Mouse (Mus musculus) layer of hippocampus, adult 2 months (tissue): Measurements from ENCODE around the gene Plekha6. TPM values are rescaled to one million over a fixed set of nuclear protein-coding genes. Genes with fewer than 3 reads are reported as not detected.

Experiments
- DNase-seq, 2 experiments: peaks; one replicate each; pipeline ENCODE4 v3.0.0; 2022; ENCODE audit warnings: low spot score in 2 of 2
- H3K27ac ChIP-seq: fragments of 200-600 bp; 2 replicates; pipeline ENCODE4 v1.8.1; 2022
- H3K4me3 ChIP-seq: fragments of 200-600 bp; 2 replicates; pipeline ENCODE4 v1.8.1; 2022; ENCODE audit warnings: mild to moderate bottlenecking
- CTCF ChIP-seq: fragments of 200-600 bp; conservative IDR thresholded peaks from 2 replicates; pipeline ENCODE4 v1.8.1; 2022; ENCODE audit warnings: antibody characterized with exemption, mild to moderate bottlenecking, moderate library complexity
- total RNA-seq, 2 experiments: library from RNA; stranded (reverse); gene quantifications; 2 replicates each; pipeline ENCODE4 v1.2.3; 2021

Gene Plekha6
- total RNA-seq, 2 experiments from 2014 or later: 47.6 to 55.0 TPM

DNA sequence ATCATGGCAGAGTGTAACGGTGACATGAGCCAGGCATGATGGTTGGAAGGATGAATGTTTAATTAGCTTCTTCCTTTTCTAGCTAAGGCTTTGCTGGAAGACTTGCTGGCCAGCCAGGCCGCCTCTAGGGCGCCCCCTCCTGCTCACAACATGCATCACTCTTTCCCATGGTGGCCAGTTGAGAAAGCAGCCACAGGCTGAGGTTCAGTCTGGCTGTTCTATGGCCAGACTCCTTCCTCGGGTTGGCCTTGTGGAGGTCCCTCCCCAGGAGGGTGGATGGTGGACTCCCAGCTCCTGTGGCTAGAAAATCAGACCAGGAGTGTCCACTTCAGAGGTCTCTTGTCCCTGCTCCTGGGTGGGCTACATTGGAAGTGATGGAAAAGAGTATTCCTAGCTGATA, 142.8 kb downstream of the Plekha6 start:
- TF ChIP-seq CTCF: peak; percentile 82
- no peak overlapping the region for H3K4me3 ChIP-seq
- no peak overlapping the region for H3K27ac ChIP-seq
- peak; percentile 65 to 86 for DNase-seq

DNA sequence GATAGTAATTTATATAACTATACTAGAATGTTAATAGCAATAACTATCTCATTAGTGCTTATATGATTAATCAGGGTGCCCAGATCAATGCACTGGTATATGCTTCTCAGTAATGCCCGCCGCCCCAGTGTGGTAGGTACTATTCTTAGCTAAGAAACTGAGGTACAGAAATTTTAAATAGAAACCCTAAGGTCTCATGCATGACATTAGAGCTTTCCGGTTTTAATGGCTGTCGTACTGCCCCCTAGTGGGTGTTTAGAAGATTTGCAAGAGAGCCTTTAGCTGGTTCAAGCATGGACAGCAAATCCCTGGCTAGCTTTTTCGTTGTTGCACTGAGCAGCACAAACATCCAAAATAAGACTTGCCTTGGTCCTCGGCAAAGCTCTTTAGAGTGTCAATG, 143.3 kb downstream of the Plekha6 start:
- H3K4me3 ChIP-seq: no peak overlapping the region
- H3K27ac ChIP-seq: no peak overlapping the region
- TF ChIP-seq CTCF: peak; percentile 80
- peak; percentile 58 to 67 for DNase-seq

DNA sequence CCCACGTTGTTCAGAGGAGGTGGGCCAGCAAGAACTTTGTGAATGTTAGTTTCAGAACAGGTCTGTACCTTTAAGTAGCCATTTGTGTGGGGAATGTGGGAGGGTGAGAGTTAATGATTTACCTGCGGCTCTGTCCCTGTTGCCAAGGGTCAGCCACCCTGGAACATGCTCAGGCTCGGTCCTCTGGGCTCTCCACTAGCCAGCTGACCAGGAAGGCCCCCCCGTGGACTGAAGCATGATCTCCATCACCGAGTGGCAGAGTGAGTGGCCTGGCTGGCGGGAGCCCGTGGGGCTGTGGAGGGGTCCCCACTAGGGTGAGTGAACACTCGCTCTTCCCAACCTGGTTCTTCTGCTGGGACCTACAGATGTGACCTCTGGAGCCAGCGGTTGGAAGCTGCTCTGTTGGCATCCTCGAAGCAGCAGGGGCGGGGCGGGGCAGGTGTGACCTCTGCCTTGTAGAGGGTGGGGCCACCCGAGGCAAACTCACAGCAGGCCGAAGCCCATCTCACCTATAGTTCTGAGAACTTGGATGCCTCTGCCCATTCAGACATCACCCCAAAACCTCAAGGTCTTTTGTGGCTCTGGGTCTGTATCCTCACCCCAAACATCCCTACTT, 145.8 kb downstream of the Plekha6 start, which contains the start of gene Golt1a:
Gene Golt1a (plus strand): TSS at position 149 of the 616 bp plus-strand sequence.
- Histone ChIP-seq H3K4me3 (no peak within 1 kb of the TSS), H3K27ac (no peak within 1 kb of the TSS)
- no peak for TF ChIP-seq CTCF
- DNase-seq: no peak

DNA sequence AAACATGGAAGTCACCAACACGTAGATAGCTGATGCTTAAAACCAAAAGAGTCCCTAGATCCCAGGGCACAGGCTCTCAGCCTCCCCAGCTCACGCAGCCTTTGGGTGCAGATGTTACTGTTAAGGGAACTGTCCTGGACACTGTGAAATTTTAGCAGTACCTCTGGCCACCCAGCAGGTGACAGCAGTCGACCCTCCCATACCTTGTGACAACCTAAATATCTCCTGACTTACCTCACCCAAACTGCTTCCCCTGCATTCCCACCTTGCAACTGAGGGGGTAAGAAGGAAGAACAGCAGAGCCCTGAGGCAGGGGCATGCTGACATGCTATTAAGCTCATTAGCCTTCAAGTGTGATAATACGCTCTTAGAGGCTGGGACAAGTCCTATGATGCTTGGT, 147.2 kb downstream of the Plekha6 start:
- no peak for DNase-seq
- Histone ChIP-seq H3K4me3 (no peak overlapping the region), H3K27ac (no peak overlapping the region)
- TF ChIP-seq CTCF: peak; percentile 55

DNA sequence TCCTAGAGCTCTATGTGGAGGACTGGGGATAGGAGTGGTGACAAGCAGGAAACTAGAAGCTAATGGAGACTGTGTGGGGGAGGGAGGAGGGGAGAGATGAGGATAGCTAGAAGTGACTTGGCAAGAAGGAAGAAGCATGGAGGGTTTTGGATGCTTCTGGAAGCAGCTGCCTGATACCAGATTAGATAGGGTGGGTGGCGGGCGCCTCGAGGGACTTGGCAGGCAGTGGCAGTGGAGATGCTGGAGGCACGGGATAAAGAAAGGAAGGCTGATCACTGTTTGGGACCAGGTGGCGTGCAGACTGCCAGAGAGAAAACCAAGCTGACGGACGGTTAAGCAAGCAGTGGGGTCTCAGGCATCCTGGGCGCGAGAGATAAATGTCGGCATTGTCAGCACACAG, 147.9 kb downstream of the Plekha6 start:
- peak; percentile 51 to 81 for DNase-seq
- H3K27ac ChIP-seq: no peak overlapping the region
- no peak for TF ChIP-seq CTCF
- no peak overlapping the region for H3K4me3 ChIP-seq

DNA sequence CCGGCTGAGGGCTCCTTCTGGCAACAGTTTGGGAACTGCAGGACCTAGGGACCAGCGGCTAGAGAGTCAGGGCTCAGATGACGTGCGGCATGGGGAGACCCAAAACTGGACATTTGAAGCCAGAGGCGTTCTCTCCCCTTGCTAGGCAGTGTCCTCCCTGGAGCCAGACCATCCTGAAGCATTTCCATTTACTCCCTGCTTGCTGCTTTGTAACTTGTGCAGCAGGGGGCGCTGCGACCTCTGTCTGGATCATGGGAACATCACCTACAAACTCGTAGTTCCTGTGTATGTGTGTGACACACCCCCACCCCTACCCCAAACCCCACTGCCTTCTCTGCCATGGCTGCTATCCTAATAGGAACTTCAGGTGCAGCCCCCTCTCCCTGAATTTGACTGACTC, 150.4 kb downstream of the Plekha6 start:
- DNase-seq: peak; percentile 51 to 74
- TF ChIP-seq CTCF: peak; percentile 93
- Histone ChIP-seq H3K27ac (no peak overlapping the region), H3K4me3 (no peak overlapping the region)

DNA sequence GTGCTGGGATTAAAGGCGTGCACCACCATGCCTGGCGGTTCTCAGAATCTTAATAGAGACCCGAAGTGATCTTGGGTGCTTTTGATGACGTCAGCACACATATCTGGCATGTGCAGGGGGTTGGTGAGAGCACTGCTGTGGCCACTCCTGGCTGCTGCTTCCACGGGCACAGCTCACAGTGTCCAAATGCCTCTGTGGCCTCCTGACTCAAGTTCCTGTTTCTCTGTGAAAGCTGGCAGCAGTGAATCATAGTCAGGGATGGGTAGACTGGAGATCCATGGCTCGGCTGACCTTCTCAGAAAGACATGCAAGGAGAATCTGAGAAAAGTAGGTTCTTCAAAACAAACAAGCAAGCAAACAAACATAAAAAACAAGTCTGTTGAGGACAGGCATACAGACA, 151.8 kb downstream of the Plekha6 start:
- Histone ChIP-seq H3K4me3 (no peak overlapping the region), H3K27ac (no peak overlapping the region)
- no peak for TF ChIP-seq CTCF
- DNase-seq: no peak

DNA sequence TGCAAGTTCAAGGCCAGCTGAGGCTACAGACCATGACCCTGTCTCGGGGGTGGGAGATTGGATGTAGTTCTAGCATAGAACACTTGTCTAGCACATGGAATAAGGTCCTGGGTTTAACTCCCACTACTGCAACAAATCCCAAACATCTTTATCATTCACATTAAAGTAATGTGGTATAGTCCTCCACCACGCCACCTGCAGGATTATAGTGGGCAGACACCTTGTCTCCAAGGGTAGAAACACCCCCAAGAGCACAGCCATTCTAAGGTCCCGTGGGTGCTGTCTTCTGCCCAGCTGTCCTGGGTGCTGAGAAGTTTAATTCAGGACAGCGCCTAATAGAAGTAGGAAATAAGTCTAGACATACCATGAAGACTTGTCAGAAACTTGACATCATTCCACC, 152.6 kb downstream of the Plekha6 start:
- Histone ChIP-seq H3K4me3 (no peak overlapping the region), H3K27ac (no peak overlapping the region)
- no peak for TF ChIP-seq CTCF
- no peak for DNase-seq

DNA sequence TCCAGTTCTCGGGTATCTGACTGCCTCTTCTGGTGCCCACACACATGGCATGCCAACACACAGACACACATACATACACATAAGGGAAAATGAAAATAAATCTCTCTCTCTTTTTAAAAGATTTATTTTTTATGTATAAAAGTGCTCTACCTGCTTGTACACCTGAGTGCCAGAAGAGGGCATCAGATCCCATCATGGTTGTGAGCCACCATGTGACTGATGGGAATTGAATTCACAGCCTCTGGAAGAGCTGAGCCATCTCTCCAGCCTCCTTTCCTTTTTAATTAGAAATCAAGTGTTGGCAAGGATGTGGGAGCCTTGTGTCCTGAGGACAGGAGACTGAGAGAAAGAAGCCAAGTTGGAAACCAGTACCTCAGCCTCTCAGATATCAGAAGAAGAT, 153.1 kb downstream of the Plekha6 start:
- peak; percentile 72 for TF ChIP-seq CTCF
- Histone ChIP-seq H3K4me3 (no peak overlapping the region), H3K27ac (no peak overlapping the region)
- DNase-seq: no peak

DNA sequence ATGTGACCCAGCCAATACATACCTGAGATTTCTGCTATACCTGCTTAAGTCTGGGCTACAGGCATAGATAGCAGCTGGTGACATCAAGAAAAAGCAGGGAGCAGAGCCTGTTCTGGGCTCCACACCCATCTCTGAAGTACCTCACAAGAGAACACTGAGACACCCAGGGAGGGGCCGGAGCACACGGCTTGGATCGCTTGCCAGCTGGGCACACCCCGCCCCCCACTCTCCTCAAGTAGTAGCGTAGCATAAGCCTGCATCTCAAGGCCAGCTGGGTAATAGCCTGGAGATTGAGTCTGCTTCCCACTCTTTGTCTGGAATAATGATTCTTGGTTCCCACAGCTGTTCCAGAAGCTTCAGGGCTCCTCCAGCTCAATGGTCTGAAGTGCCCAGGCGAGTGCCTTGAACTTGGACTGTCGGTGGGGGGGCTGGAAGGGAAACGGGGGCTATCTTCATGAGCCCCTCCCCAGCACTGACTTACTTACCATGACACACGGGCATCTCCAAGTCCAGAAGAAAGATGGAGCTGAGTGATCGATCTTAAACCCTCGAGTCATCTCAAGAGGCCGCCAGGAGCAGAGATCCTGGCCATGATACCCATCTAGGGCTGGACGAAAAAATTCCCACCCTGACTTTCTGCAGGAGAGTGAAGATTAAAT, 157.4 kb downstream of the Plekha6 start, which contains the start of gene Kiss1:
Gene Kiss1 (plus strand): TSS at position 609 of the 659 bp plus-strand sequence.
- TF ChIP-seq CTCF: no peak
- DNase-seq: peak in 1 of 2 experiments; percentile 60
- no peak within 1 kb of the TSS for H3K4me3 ChIP-seq
- no peak within 1 kb of the TSS for H3K27ac ChIP-seq

DNA sequence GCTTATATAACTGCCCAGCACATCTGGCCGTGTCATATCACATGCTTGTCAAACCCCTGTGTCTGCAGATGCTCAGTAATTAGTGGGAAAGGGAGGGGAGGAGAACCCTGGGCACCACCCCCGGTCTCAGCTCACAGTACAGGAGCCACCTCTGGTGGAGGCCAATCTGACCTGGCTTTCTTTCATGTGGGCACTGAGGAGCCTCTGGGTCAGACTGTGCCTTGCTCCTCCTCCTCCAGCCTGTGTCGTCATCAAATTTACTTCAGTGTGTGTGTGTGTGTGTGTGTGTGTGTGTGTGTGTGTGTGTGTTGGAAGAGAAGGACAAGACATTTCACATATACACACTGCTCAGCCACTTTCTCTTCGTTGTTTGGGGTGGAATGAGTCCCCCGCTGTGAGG, 159.3 kb downstream of the Plekha6 start:
- Histone ChIP-seq H3K4me3 (no peak overlapping the region), H3K27ac (no peak overlapping the region)
- no peak for DNase-seq
- no peak for TF ChIP-seq CTCF

DNA sequence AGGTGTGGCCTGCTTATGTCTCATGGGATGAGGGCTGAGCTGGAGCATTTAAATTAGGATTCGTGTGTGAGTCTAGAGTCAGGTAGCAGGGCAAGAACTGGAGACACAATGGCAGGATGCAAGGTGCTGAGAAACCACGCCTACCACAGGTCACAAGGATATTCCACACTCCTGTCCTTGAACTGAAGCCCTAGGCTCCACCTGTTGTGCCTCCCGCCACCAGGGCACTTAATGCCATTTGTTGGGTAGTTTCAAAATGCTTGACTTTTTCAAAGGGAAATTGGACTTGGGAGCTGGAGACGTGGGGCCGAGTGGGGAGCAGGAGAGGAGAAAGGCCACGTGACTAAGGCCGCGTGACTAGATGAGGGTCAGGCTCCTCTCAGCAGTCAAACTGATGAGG, 161.9 kb downstream of the Plekha6 start:
- DNase-seq: no peak
- H3K27ac ChIP-seq: no peak overlapping the region
- no peak overlapping the region for H3K4me3 ChIP-seq
- TF ChIP-seq CTCF: no peak

DNA sequence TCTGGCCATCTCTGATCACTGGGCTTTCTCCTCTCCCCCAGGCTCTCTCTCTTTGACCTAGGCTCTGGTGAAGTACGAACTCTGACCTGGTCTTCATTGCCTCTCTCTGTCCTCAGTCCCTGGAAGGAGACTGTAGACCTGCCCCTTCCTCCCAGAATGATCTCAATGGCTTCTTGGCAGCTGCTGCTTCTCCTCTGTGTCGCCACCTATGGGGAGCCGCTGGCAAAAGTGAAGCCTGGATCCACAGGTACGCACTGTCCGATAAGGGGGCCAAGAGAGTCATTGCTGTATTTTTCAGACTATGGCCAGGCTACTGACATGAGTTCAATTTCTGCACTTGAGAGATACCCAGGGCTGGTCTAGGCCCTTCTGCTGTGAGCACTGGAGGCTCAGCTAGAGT, 163.1 kb downstream of the Plekha6 start:
- Histone ChIP-seq H3K27ac (no peak overlapping the region), H3K4me3 (no peak overlapping the region)
- no peak for DNase-seq
- no peak for TF ChIP-seq CTCF

DNA sequence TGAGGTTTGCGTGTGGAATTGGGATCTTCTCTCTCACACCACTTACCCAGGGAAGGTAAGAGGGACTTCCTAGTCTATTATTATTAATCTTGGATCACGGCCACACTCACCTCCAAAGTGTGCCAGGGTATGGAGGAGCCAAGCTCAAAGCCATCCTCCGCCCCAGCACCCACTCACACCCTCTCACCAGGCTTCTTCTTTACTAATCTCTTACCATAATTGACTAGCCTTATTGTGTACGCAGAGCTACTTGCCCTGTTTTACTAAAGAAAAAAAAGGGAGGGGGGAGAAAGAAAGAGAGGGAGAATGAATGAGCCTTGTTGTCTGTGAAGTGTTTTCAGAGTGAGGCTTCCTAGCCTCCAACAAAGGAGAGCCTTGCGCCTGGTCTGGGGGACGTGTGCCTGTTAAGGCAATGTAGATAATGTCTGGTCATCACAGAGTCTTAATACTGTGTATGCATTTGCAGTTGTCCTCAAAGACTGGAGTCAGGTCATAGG, 164.3 kb downstream of the Plekha6 start:
- no peak for TF ChIP-seq CTCF
- no peak for DNase-seq
- H3K4me3 ChIP-seq: no peak overlapping the region
- H3K27ac ChIP-seq: no peak overlapping the region
